Mouse (Mus musculus): Measurements from ENCODE around the gene Bhlhe23.

DNA sequence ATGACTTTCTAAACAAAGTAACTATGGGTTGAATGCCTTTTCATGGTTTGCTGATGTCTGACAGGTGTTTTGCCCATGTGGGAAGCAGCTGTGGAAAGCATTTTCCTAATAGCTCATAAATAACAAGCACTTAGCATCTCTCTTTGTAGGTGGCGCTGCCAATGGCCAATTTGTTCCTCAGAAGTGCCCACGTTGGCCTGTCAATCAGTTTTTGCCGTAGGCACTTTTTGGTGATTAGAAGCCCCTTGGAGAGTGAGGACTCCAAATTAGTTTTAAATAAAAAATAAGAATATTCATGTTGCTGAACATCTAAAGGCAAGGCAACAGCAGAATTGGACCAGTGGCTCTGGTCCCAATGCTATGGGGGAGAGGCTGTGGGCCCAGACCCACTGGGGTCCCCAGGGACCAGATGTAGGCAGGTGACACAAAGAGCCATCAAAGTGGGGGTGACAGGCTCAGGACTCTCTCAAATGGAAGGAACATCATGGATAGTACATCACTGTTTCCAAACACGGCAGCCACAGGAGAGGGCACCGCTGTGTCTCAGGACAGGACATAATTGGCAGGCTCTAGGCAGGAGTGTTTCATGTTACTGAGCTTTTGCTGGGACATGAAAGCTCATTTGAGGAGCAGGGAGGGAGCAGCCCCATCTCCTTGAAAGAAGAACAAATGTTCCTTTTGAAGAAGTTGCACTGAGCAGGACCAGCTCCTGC, 21.6 kb downstream of the Bhlhe23 start:
- TF ChIP-seq ELF1 (IDR thresholded peaks at IDR 0.05; ENCODE audit: low read depth, low read length) (no peak), CHD2 (IDR thresholded peaks at IDR 0.05; ENCODE audit: low read length) (no peak)

All from MEL (cell line).